ENCODE assay signal across 26 mouse cellular contexts in the genomic region with DNA sequence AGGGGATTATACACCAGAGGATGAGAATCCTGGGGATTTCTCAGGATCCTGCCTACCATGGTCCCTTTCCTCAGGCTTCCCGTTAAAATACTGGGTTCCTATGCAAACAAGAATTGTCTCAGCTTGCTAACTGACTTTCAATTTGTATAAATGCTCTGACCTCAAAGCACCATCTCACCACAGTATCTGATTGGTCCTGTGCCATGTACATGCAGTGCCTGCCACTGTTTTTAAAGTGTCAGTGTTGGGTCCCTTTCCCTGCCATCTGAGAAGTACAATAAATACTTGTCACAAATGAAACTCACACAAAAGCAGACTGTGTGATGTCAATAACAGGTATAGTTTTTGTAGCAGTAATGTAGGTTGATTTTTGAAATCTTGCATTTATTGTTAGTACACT.
DNase-seq lines count a peak whose midpoint lies in the region; ATAC-seq and TF ChIP-seq lines count a peak whose summit lies in the region.
"Had no signal": no experiment of that assay in that cellular context is flagged by ENCODE, and none has a peak within 500 bp of the region (broad histone marks: within the 10 kb centered on the region; RNA-seq: fewer than 3 reads in every experiment).

No protein-coding gene starts in this region.

- no peak overlapping the region for H3K9ac ChIP-seq in lung, embryonic 14.5 days
- H3K9ac ChIP-seq in hindbrain, embryonic 12.5 days: no peak overlapping the region
- H3K9ac ChIP-seq: embryonic facial prominence, embryonic 12.5 days; embryonic facial prominence, embryonic 15.5 days; forebrain, embryonic 13.5 days; heart, embryonic 12.5 days; heart, embryonic 15.5 days; hindbrain, embryonic 14.5 days had no signal

- whole genome bisulfite sequencing in lung, embryonic 14.5 days: 49% methylated on average over 1 of the region's 1 CpGs
- 59% methylated on average over 1 of the region's 1 CpGs for WGBS in hindbrain, embryonic 12.5 days

- no peak for TF ChIP-seq CTCF in lung, embryonic 14.5 days (IDR thresholded peaks at IDR 0.05; ENCODE audit: low read depth)

- H3K4me2 ChIP-seq in lung, embryonic 14.5 days: no peak overlapping the region
- H3K4me2 ChIP-seq in hindbrain, embryonic 12.5 days (replicated peaks): no peak overlapping the region
- H3K4me2 ChIP-seq: embryonic facial prominence, embryonic 12.5 days; embryonic facial prominence, embryonic 15.5 days; forebrain, embryonic 13.5 days; heart, embryonic 12.5 days; heart, embryonic 15.5 days; hindbrain, embryonic 14.5 days had no signal

- no peaks in the 10 kb centered on the region for H3K36me3 ChIP-seq in lung, embryonic 14.5 days (ENCODE audit: insufficient read depth)
- H3K36me3 ChIP-seq in hindbrain, embryonic 12.5 days: no peaks in the 10 kb centered on the region
- H3K36me3 ChIP-seq: embryonic facial prominence, embryonic 12.5 days; embryonic facial prominence, embryonic 15.5 days; heart, embryonic 12.5 days; heart, embryonic 15.5 days; hindbrain, embryonic 10.5 days had no signal

- H3K9me3 ChIP-seq in lung, embryonic 14.5 days (ENCODE audit: low read depth, low read length): no peaks in the 10 kb centered on the region
- no peaks in the 10 kb centered on the region for H3K9me3 ChIP-seq in hindbrain, embryonic 12.5 days (replicated peaks)
- H3K9me3 ChIP-seq: embryonic facial prominence, embryonic 12.5 days; embryonic facial prominence, embryonic 15.5 days; forebrain, embryonic 13.5 days; heart, embryonic 12.5 days; heart, embryonic 15.5 days; hindbrain, embryonic 10.5 days had no signal

- no peak overlapping the region for H3K4me3 ChIP-seq in lung, embryonic 14.5 days (ENCODE audit: low read depth, low read length)
- H3K4me3 ChIP-seq in hindbrain, embryonic 12.5 days: no peak overlapping the region
- H3K4me3 ChIP-seq: embryonic facial prominence, embryonic 12.5 days; embryonic facial prominence, embryonic 15.5 days; forebrain, embryonic 13.5 days; heart, embryonic 12.5 days; heart, embryonic 15.5 days; hindbrain, embryonic 10.5 days had no signal

- H3K27me3 ChIP-seq in lung, embryonic 14.5 days (ENCODE audit: insufficient read depth, low read length): no peaks in the 10 kb centered on the region
- no peaks in the 10 kb centered on the region for H3K27me3 ChIP-seq in hindbrain, embryonic 12.5 days
- H3K27me3 ChIP-seq: embryonic facial prominence, embryonic 12.5 days; embryonic facial prominence, embryonic 15.5 days; forebrain, embryonic 13.5 days; heart, embryonic 12.5 days; heart, embryonic 15.5 days had no signal

- H3K4me1 ChIP-seq in lung, embryonic 14.5 days (ENCODE audit: insufficient read depth): no peaks in the 10 kb centered on the region
- H3K4me1 ChIP-seq in hindbrain, embryonic 12.5 days: no peaks in the 10 kb centered on the region
- H3K4me1 ChIP-seq: embryonic facial prominence, embryonic 12.5 days; embryonic facial prominence, embryonic 15.5 days; forebrain, embryonic 13.5 days; heart, embryonic 12.5 days; heart, embryonic 15.5 days; hindbrain, embryonic 10.5 days had no signal

- ATAC-seq in lung, embryonic 14.5 days (ENCODE audit: insufficient read depth): no peak
- peak; percentile 65 for ATAC-seq in common myeloid progenitor, adult 5-6 weeks (replicated peaks; ENCODE audit: low read depth, poor library complexity, severe bottlenecking)
- ATAC-seq in megakaryocyte-erythroid progenitor cell, adult 5-6 weeks (replicated peaks; ENCODE audit: low FRiP score, low TSS enrichment, poor library complexity, severe bottlenecking): peak; percentile 87
- ATAC-seq in hindbrain, embryonic 12.5 days (ENCODE audit: low FRiP score): no peak
- ATAC-seq: activated CD4-positive, CD25-positive, alpha-beta regulatory T cell, adult 4 months; CD4-positive, CD25-positive, alpha-beta regulatory T cell, adult 4 months; forebrain, embryonic 13.5 days; forebrain, embryonic 16.5 days had no signal

- peak; percentile 4 for DNase-seq in lung, embryonic 14.5 days
- no peak for DNase-seq in lung, postnatal 4 days
- peak; percentile 23 for DNase-seq in 416B (ENCODE audit: low read depth)
- no peak for DNase-seq in adrenal gland, postnatal 10 days
- DNase-seq: adrenal gland, adult 8-10 months; adrenal gland, postnatal 36 days; cerebellum, adult 18-20 months; cerebellum, adult 9-10 months; cerebellum, postnatal 14 days; gastrocnemius, postnatal 25 days; heart, adult 18-20 months; heart, postnatal 10 days; heart, postnatal 36 days had no signal

- no peak overlapping the region for H3K27ac ChIP-seq in lung, embryonic 14.5 days (ENCODE audit: low read depth)
- H3K27ac ChIP-seq in hindbrain, embryonic 12.5 days: no peak overlapping the region
- H3K27ac ChIP-seq: embryonic facial prominence, embryonic 12.5 days; embryonic facial prominence, embryonic 15.5 days; forebrain, embryonic 13.5 days; heart, embryonic 15.5 days; hindbrain, embryonic 10.5 days; hindbrain, embryonic 14.5 days had no signal

Comparison
In these comparisons a context has a peak if more than half of its experiments do, and no peak if none do; other contexts are left out.
1. DNase-seq: peak in lung, embryonic 14.5 days (single experiment) and 416B (single experiment); none in lung, postnatal 4 days (0 of 2) and adrenal gland, postnatal 10 days (single experiment).
2. ATAC-seq: peak in common myeloid progenitor, adult 5-6 weeks (single experiment) and megakaryocyte-erythroid progenitor cell, adult 5-6 weeks (single experiment); none in lung, embryonic 14.5 days (single experiment) and hindbrain, embryonic 12.5 days (single experiment).